Mouse (Mus musculus) cerebellum, adult 9-11 months (tissue): Measurements from ENCODE around the gene Prp2.
"Not testable (repeated sequence)": the region's sequence is repeated elsewhere in the genome, so short reads cannot be mapped to it uniquely, and the experiment has no call there.

Source experiments
- DNase-seq: peaks from one replicate; pipeline ENCODE4 v3.0.0; 2022

Prp2 gene

DNA sequence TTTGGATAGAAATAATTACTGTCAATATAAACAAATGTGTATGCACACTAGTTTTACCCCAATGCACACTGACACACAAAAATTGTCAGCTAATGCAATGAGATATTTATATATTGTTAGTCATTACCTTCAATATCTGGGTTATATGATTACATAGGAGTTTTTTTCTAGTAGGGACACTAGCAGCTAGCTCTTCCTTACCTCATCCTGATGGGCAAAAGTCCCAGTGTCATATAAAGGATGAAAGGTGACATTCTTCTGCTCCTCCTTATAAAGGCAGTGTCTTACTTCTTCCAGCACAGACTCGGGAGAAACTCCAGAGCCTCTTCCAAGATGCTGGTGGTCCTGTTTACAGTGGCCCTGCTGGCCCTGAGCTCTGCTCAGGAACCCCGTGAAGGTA lies at the start of gene Prp2:
Prp2 (plus strand) TSS at position 301 of the 400 bp plus-strand sequence.
- DNase-seq = not testable (repeated sequence)

DNA sequence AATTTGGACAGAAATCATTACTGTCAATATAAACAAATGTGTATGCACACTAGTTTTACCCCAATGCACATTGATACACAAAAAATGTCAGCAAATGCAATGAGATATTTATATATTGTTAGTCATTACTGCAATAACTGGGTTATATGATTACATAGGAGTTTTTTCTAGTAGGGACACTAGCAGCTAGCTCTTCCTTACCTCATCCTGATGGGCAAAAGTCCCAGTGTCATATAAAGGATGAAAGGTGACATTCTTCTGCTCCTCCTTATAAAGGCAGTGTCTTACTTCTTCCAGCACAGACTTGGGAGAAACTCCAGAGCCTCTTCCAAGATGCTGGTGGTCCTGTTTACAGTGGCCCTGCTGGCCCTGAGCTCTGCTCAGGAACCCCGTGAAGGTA lies 26.2 kb upstream of the Prp2 start, which contains the start of gene Prh1:
Prh1 (plus strand) TSS at position 301 of the 400 bp plus-strand sequence.
- not testable (repeated sequence) for DNase-seq

DNA sequence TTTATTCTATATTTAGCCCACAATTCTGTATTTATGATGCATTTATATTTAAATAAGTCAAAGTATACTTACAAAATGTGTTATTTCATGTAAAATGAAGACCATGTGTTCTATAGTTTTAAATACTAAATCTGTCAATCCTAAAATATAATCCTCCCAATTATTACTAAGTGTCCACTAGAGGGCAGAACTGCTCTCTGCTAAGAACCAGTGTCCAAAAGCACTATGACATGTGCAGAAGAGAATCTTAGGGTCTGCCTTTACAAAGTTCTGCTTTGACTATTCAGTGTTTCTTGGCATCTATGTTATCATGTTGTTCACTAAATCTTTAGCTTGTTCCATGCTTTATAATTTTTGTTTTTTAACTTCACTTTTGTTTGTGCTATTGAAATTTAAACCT lies 53.7 kb downstream of the Prp2 start:
- no peak for DNase-seq
